Mouse (Mus musculus) granulocyte monocyte progenitor cell, adult 5-6 weeks (primary cell): ENCODE measurements at regions not wholly inside any gene's neighbourhood (a gene's known extent, or its start where the extent isn't known, plus 50 kb on each side); places are given as distances from the start of the nearest gene placed in this dataset.

Experiments used
- ATAC-seq: replicated peaks from 2 replicates; pipeline ENCODE4 v1.8.0; 2016; ENCODE audit warnings: mild to moderate bottlenecking, moderate TSS enrichment, inconsistent platforms; ENCODE audit not compliant: poor library complexity, severe bottlenecking

GRCm38 (mm10) chr3:70097813-70098212 is 90.4 kb downstream of the Otol1 start:
- ATAC-seq: no peak

- no peak for ATAC-seq
These were observed 94.7 kb downstream of the Otol1 start for GRCm38 (mm10) chr3:70102091-70102490.

- no peak for ATAC-seq
These were observed 95.3 kb downstream of the Otol1 start for GRCm38 (mm10) chr3:70102593-70103213.

- ATAC-seq: peak; percentile 83
These were observed 96.8 kb downstream of the Otol1 start for GRCm38 (mm10) chr3:70103983-70104827.

GRCm38 (mm10) chr3:70104828-70105399 is 97.5 kb downstream of the Otol1 start:
- peak; percentile 72 for ATAC-seq

- no peak for ATAC-seq
These were observed 98.1 kb downstream of the Otol1 start for GRCm38 (mm10) chr3:70105561-70105960.

GRCm38 (mm10) chr3:70106141-70106540 is 98.7 kb downstream of the Otol1 start:
- ATAC-seq: no peak

- no peak for ATAC-seq
These were observed 118.8 kb downstream of the Otol1 start for GRCm38 (mm10) chr3:70126212-70126611.

- ATAC-seq: no peak
These were observed 123.0 kb downstream of the Otol1 start for GRCm38 (mm10) chr3:70130241-70131029.

- ATAC-seq: no peak
These were observed 127.5 kb downstream of the Otol1 start for GRCm38 (mm10) chr3:70134963-70135362.

- ATAC-seq: no peak
These were observed 131.1 kb downstream of the Otol1 start for GRCm38 (mm10) chr3:70138488-70138887.

- no peak for ATAC-seq
These were observed 131.5 kb downstream of the Otol1 start for GRCm38 (mm10) chr3:70138926-70139325.

- ATAC-seq: no peak
These were observed 138.3 kb downstream of the Otol1 start for GRCm38 (mm10) chr3:70145728-70146127.

- ATAC-seq: no peak
These were observed 143.7 kb downstream of the Otol1 start for GRCm38 (mm10) chr3:70151156-70151555.

GRCm38 (mm10) chr3:70160043-70160442 is 152.6 kb downstream of the Otol1 start:
- ATAC-seq: no peak

- ATAC-seq: no peak
These were observed 164.3 kb downstream of the Otol1 start for GRCm38 (mm10) chr3:70171667-70172066.

- ATAC-seq: no peak
These were observed 169.0 kb downstream of the Otol1 start for GRCm38 (mm10) chr3:70176391-70176790.

- no peak for ATAC-seq
These were observed 174.2 kb downstream of the Otol1 start for GRCm38 (mm10) chr3:70181611-70182010.

GRCm38 (mm10) chr3:70190741-70191140 is 183.3 kb downstream of the Otol1 start:
- no peak for ATAC-seq

- no peak for ATAC-seq
These were observed 189.3 kb downstream of the Otol1 start for GRCm38 (mm10) chr3:70196671-70197070.

- ATAC-seq: no peak
These were observed 191.5 kb downstream of the Otol1 start for GRCm38 (mm10) chr3:70198890-70199289.
